Mouse (Mus musculus): ENCODE measurements at regions not wholly inside any gene's neighbourhood (a gene's known extent, or its start where the extent isn't known, plus 50 kb on each side); places are given as distances from the start of the nearest gene placed in this dataset.

GRCm38 (mm10) chr3:147181501-147182365 lies 329.6 kb downstream of the Ttll7 start:
- Histone ChIP-seq H3K27me3 (ENCODE audit: control insufficient read depth, insufficient read depth, low read length) (no peaks in the 10 kb centered on the region), H3K4me1 (ENCODE audit: control insufficient read depth, insufficient read depth, low read length) (peaks cover 3% of the 10 kb centered on the region), H3K27ac (ENCODE audit: insufficient read depth, low read length) (no peak overlapping the region), H3K4me3 (replicated peaks; ENCODE audit: insufficient read depth, low read depth, low read length) (no peak overlapping the region)
- no peak for DNase-seq
- WGBS = 9% methylated on average over 20 of the region's 20 CpGs
- TF ChIP-seq POLR2A (IDR thresholded peaks at IDR 0.05; ENCODE audit: borderline replicate concordance, insufficient read depth, low read length) (no peak), CTCF (IDR thresholded peaks at IDR 0.05; ENCODE audit: borderline replicate concordance, insufficient read depth, low read depth, low read length) (no peak)

DNA sequence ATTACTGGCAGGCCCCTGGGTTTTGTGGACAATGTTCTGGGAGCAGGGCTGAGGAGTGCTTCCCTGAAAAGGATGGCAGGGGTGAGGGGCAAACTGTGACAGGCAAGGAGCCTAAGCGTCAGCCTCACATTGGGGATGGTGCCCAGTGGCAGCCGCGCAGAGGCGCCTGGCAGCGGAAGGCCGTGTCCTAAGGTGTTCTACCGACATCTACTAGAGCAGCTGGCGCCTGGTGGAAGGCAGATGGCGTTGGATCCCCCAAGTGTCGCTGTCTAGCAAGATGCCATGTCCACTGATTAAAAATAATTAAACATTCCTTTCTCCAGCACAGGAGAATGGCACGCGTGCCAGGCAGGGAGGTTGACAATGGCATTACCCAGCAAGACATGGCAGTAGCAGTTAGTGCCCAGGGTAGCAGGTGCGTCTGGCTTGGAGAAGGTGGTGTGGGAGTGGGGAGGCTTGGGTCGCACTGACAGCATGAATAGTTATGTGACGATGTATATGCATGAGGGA lies 330.3 kb downstream of the Ttll7 start:
- Histone ChIP-seq H3K4me3 (replicated peaks; ENCODE audit: insufficient read depth, low read depth, low read length) (no peak overlapping the region), H3K27me3 (ENCODE audit: control insufficient read depth, insufficient read depth, low read length) (no peaks in the 10 kb centered on the region), H3K27ac (ENCODE audit: insufficient read depth, low read length) (no peak overlapping the region), H3K4me1 (ENCODE audit: control insufficient read depth, insufficient read depth, low read length) (peaks cover 3% of the 10 kb centered on the region)
- TF ChIP-seq CTCF (IDR thresholded peaks at IDR 0.05; ENCODE audit: borderline replicate concordance, insufficient read depth, low read depth, low read length) (no peak), POLR2A (IDR thresholded peaks at IDR 0.05; ENCODE audit: borderline replicate concordance, insufficient read depth, low read length) (no peak)
- peak; percentile 12 to 24 for DNase-seq
- WGBS = 5% methylated on average over 15 of the region's 15 CpGs

DNA sequence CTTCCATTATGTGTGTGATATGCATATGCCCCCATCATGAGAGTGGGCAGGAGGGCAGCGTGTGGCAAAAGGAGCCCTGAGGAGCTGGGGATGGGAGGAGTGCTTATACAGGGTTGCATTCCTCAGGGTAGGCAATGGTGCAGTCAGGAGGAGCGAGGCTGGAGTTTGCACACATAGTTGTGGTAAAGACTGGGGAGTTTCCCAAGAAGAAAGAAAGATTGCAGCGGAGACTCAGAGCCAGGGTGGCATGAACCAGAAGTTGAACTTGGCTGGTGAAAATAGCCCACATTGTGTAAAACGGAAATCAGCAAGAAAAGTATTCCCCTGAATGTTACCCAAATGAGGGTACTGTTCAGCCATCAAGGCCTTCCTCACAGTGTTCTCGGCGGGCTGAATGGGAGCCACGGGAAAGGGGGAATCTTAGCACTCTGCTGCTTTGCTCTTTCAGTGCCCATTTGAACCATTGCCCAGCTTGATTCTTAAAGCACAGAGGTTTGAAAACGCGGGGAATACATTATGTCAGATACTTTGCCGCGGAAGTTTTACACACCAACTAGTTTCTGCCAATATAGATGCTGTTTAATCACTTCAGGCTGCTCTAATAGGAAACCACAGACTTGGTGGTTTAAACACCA lies 331.6 kb downstream of the Ttll7 start:
- TF ChIP-seq POLR2A (IDR thresholded peaks at IDR 0.05; ENCODE audit: borderline replicate concordance, insufficient read depth, low read length) = no peak
- TF ChIP-seq CTCF (IDR thresholded peaks at IDR 0.05; ENCODE audit: borderline replicate concordance, insufficient read depth, low read depth, low read length) = no peak
- WGBS = 44% methylated on average over 11 of the region's 11 CpGs
- no peak for DNase-seq
- no peak overlapping the region for H3K27ac ChIP-seq (ENCODE audit: insufficient read depth, low read length)
- peaks cover 3% of the 10 kb centered on the region for H3K4me1 ChIP-seq (ENCODE audit: control insufficient read depth, insufficient read depth, low read length)
- no peak overlapping the region for H3K4me3 ChIP-seq (replicated peaks; ENCODE audit: insufficient read depth, low read depth, low read length)
- H3K27me3 ChIP-seq (ENCODE audit: control insufficient read depth, insufficient read depth, low read length) = no peaks in the 10 kb centered on the region

DNA sequence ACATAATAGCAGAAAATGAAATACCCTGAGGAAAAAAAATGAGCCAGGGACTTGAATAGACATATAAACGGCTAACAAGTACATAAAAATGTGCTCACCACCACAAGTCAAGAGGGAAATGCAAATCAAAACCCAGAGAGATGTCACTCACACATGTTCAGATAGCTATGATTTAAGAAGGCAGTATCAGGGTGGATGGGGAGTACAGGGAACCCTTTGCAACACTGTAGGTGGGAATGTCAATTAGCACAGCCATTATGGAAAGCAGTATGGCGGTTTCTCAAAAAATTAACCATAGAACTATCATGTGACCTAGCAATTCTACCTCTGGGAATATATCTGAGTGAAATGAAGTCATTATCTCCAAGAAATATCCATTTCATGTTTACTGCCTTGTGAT lies 337.6 kb downstream of the Ttll7 start:
- H3K4me3 ChIP-seq (replicated peaks; ENCODE audit: insufficient read depth, low read depth, low read length) = no peak overlapping the region
- WGBS = 92% methylated on average over 2 of the region's 2 CpGs

DNA sequence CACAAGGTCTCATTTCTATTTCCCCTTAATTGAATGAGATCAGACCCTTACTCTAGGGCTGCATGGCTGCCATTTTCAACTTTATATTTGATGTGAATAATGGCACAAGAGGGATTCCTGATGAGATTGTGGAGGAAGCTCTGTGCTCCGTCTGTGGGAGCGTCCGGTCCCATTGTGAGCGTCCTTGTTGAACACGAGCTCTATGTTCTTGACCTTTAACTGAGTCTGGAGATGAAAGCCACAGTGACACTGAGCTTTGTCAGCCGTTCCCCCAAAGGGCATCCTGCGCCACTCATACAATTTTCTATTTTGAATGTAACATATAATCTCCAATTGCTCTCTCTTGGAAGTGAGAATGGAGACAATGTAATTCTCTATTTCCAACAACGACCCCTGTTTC lies 344.5 kb downstream of the Ttll7 start:
- no peak for DNase-seq
- no peaks in the 10 kb centered on the region for H3K27me3 ChIP-seq (ENCODE audit: control insufficient read depth, insufficient read depth, low read length)
- H3K4me1 ChIP-seq (ENCODE audit: control insufficient read depth, insufficient read depth, low read length) = no peaks in the 10 kb centered on the region
- no peak for TF ChIP-seq POLR2A (IDR thresholded peaks at IDR 0.05; ENCODE audit: borderline replicate concordance, insufficient read depth, low read length)
- TF ChIP-seq CTCF (IDR thresholded peaks at IDR 0.05; ENCODE audit: borderline replicate concordance, insufficient read depth, low read depth, low read length) = no peak
- no peak overlapping the region for H3K27ac ChIP-seq (ENCODE audit: insufficient read depth, low read length)
- 87% methylated on average over 8 of the region's 8 CpGs for WGBS
- H3K4me3 ChIP-seq (replicated peaks; ENCODE audit: insufficient read depth, low read depth, low read length) = no peak overlapping the region

More for the DNA sequence above, 337.6 kb downstream of the Ttll7 start:
- DNase-seq = no peak
- TF ChIP-seq CTCF (IDR thresholded peaks at IDR 0.05; ENCODE audit: borderline replicate concordance, insufficient read depth, low read depth, low read length) = no peak
- TF ChIP-seq POLR2A (IDR thresholded peaks at IDR 0.05; ENCODE audit: borderline replicate concordance, insufficient read depth, low read length) = no peak
- H3K27ac ChIP-seq (ENCODE audit: insufficient read depth, low read length) = no peak overlapping the region
- no peaks in the 10 kb centered on the region for H3K27me3 ChIP-seq (ENCODE audit: control insufficient read depth, insufficient read depth, low read length)
- H3K4me1 ChIP-seq (ENCODE audit: control insufficient read depth, insufficient read depth, low read length) = no peaks in the 10 kb centered on the region

GRCm38 (mm10) chr3:147197215-147197614 lies 345.0 kb downstream of the Ttll7 start:
- 68% methylated on average over 2 of the region's 2 CpGs for WGBS
- no peak overlapping the region for H3K4me3 ChIP-seq (replicated peaks; ENCODE audit: insufficient read depth, low read depth, low read length)
- no peak overlapping the region for H3K27ac ChIP-seq (ENCODE audit: insufficient read depth, low read length)
- H3K27me3 ChIP-seq (ENCODE audit: control insufficient read depth, insufficient read depth, low read length) = no peaks in the 10 kb centered on the region
- no peaks in the 10 kb centered on the region for H3K4me1 ChIP-seq (ENCODE audit: control insufficient read depth, insufficient read depth, low read length)
- TF ChIP-seq POLR2A (IDR thresholded peaks at IDR 0.05; ENCODE audit: borderline replicate concordance, insufficient read depth, low read length) (no peak), CTCF (IDR thresholded peaks at IDR 0.05; ENCODE audit: borderline replicate concordance, insufficient read depth, low read depth, low read length) (0 out of 2 replicates have a peak, but pooled peaks have one; percentile 18)
- DNase-seq = no peak

GRCm38 (mm10) chr3:147211127-147211940 lies 359.2 kb downstream of the Ttll7 start:
- WGBS = 62% methylated on average over 5 of the region's 5 CpGs
- H3K4me1 ChIP-seq (ENCODE audit: control insufficient read depth, insufficient read depth, low read length) = no peaks in the 10 kb centered on the region
- no peak overlapping the region for H3K4me3 ChIP-seq (replicated peaks; ENCODE audit: insufficient read depth, low read depth, low read length)
- no peak for TF ChIP-seq POLR2A (IDR thresholded peaks at IDR 0.05; ENCODE audit: borderline replicate concordance, insufficient read depth, low read length)
- no peaks in the 10 kb centered on the region for H3K27me3 ChIP-seq (ENCODE audit: control insufficient read depth, insufficient read depth, low read length)
- no peak overlapping the region for H3K27ac ChIP-seq (ENCODE audit: insufficient read depth, low read length)
- no peak for DNase-seq
